Mouse (Mus musculus): Measurements from ENCODE around the gene Gm29609. TPM values are rescaled to one million over a fixed set of nuclear protein-coding genes. Genes with fewer than 3 reads are reported as not detected.

Gene Gm29609
- total RNA-seq, 4 experiments from 2014 or later = 1.3 to 4.9 (median 3.1) TPM

- DNase-seq (ENCODE audit: low spot score in 2 of 2) = no peak
Measured at GRCm38 (mm10) chr5:31149781-31150180, 29.9 kb downstream of the Gm29609 start.

- no peak for DNase-seq (ENCODE audit: low spot score in 2 of 2)
Measured at GRCm38 (mm10) chr5:31138968-31139425, 40.7 kb downstream of the Gm29609 start.

GRCm38 (mm10) chr5:31138241-31138967 is 41.3 kb downstream of the Gm29609 start, which contains the start of gene Ucn:
Gene Ucn (minus strand): TSS chr5:31138829.
- DNase-seq (ENCODE audit: low spot score in 2 of 2) = no peak

GRCm38 (mm10) chr5:31137658-31138057 is 42.1 kb downstream of the Gm29609 start:
- no peak for DNase-seq (ENCODE audit: low spot score in 2 of 2)

- no peak for DNase-seq (ENCODE audit: low spot score in 2 of 2)
Measured at GRCm38 (mm10) chr5:31136730-31137424, 42.8 kb downstream of the Gm29609 start.

- no peak for DNase-seq (ENCODE audit: low spot score in 2 of 2)
Measured at GRCm38 (mm10) chr5:31126050-31126449, 53.7 kb downstream of the Gm29609 start.

- DNase-seq (ENCODE audit: low spot score in 2 of 2) = no peak
Measured at GRCm38 (mm10) chr5:31123481-31123880, 56.2 kb downstream of the Gm29609 start.

GRCm38 (mm10) chr5:31121111-31121510 is 58.6 kb downstream of the Gm29609 start:
- no peak for DNase-seq (ENCODE audit: low spot score in 2 of 2)

GRCm38 (mm10) chr5:31116912-31117311 is 62.8 kb downstream of the Gm29609 start:
- DNase-seq (ENCODE audit: low spot score in 2 of 2) = no peak

GRCm38 (mm10) chr5:31116354-31116753 is 63.4 kb downstream of the Gm29609 start, which contains the start of gene Trim54:
Gene Trim54 (plus strand): TSS chr5:31116712.
- no peak for DNase-seq (ENCODE audit: low spot score in 2 of 2)

- DNase-seq (ENCODE audit: low spot score in 2 of 2) = no peak
Measured at GRCm38 (mm10) chr5:31110781-31111180, 68.9 kb downstream of the Gm29609 start.

- no peak for DNase-seq (ENCODE audit: low spot score in 2 of 2)
Measured at GRCm38 (mm10) chr5:31108000-31108490, 71.7 kb downstream of the Gm29609 start, which contains the start of gene Slc30a3. Gene Slc30a3 (minus strand): TSS chr5:31108237.

GRCm38 (mm10) chr5:31105814-31106335 is 73.8 kb downstream of the Gm29609 start, which contains the start of gene Dnajc5g:
Gene Dnajc5g (plus strand): TSS chr5:31106285.
- DNase-seq (ENCODE audit: low spot score in 2 of 2) = no peak

- DNase-seq (ENCODE audit: low spot score in 2 of 2) = no peak
Measured at GRCm38 (mm10) chr5:31095711-31096480, 83.8 kb downstream of the Gm29609 start.

GRCm38 (mm10) chr5:31094799-31095691 is 84.7 kb downstream of the Gm29609 start:
- no peak for DNase-seq (ENCODE audit: low spot score in 2 of 2)

Other genes starting within 250 kb of the Gm29609 start
- 10 to 100 TPM; 13.8 to 19.2 (median 18.8) TPM for gene Cgref1, start 234.3 kb downstream of the Gm29609 start, total RNA-seq (2022)
- 100 to 1,000 TPM; 118 to 148 (median 139) TPM for gene Preb, start 219.6 kb downstream of the Gm29609 start, total RNA-seq (2022)
- under 1 TPM; 0.14 to 0.28 (median 0.22) TPM for gene Tcf23, start 211.2 kb downstream of the Gm29609 start, total RNA-seq (2022)
- gene Atraid, start 131.6 kb downstream of the Gm29609 start, total RNA-seq (2022) = 10 to 100 TPM; 69.8 to 92.2 (median 78.6) TPM
- gene Slc5a6, start 131.0 kb downstream of the Gm29609 start, total RNA-seq (2022) = 10 to 100 TPM; 15.8 to 21.3 (median 18.6) TPM
- gene Cad, start 125.1 kb downstream of the Gm29609 start, total RNA-seq (2022) = 10 to 100 TPM; 18.2 to 20.4 (median 19.2) TPM
- not detected for gene Dnajc5g, start 73.6 kb downstream of the Gm29609 start, total RNA-seq (2022)
- gene Slc30a3, start 71.7 kb downstream of the Gm29609 start, total RNA-seq (2022) = 10 to 100 TPM; 65.2 to 81.6 (median 76.8) TPM
- not detected for gene Trim54, start 63.2 kb downstream of the Gm29609 start, total RNA-seq (2022)
- gene Ucn, start 41.1 kb downstream of the Gm29609 start, total RNA-seq (2022) = not detected
- gene Mpv17, start 25.7 kb downstream of the Gm29609 start, total RNA-seq (2022) = 10 to 100 TPM; 53.4 to 61.1 (median 59.8) TPM
- 10 to 100 TPM; 63.0 to 87.0 (median 67.8) TPM for gene Gtf3c2, start 233 bp upstream of the Gm29609 start, total RNA-seq (2022)
- 10 to 100 TPM; 72.0 to 88.3 (median 81.7) TPM for gene Snx17, start 13.3 kb upstream of the Gm29609 start, total RNA-seq (2022)
- gene Eif2b4, start 13.5 kb upstream of the Gm29609 start, total RNA-seq (2022) = 10 to 100 TPM; 34.9 to 45.0 (median 41.7) TPM
- 10 to 100 TPM; 26.0 to 31.9 (median 30.4) TPM for gene Zfp513, start 22.4 kb upstream of the Gm29609 start, total RNA-seq (2022)
- gene Ppm1g, start 40.8 kb upstream of the Gm29609 start, total RNA-seq (2022) = 10 to 100 TPM; 69.8 to 79.5 (median 73.1) TPM
- 10 to 100 TPM; 88.0 to 94.1 (median 90.9) TPM for gene Nrbp1, start 61.0 kb upstream of the Gm29609 start, total RNA-seq (2022)
- gene Gm9970, start 61.3 kb upstream of the Gm29609 start, total RNA-seq (2022) = under 1 TPM in 1 of 4 experiments, not detected in 3; 0.85 TPM
- 1 to 10 TPM; 2.3 to 3.6 (median 2.9) TPM for gene Krtcap3, start 71.8 kb upstream of the Gm29609 start, total RNA-seq (2022)
- gene Ift172, start 111.2 kb upstream of the Gm29609 start, total RNA-seq (2022) = 100 to 1,000 TPM in 1 of 4 experiments, 10 to 100 TPM in 3; 74.6 to 128 (median 85.9) TPM
- 100 to 1,000 TPM; 172 to 178 (median 176) TPM for gene Fndc4, start 116.2 kb upstream of the Gm29609 start, total RNA-seq (2022)
- under 1 TPM in 1 of 4 experiments, not detected in 3; 0.20 TPM for gene Gckr, start 117.5 kb upstream of the Gm29609 start, total RNA-seq (2022)